Mouse (Mus musculus) kidney, postnatal 36 days (tissue): ENCODE measurements around the gene Ecm2.

ENCODE experiments used
- DNase-seq, 2 experiments: peaks; one replicate each; pipeline ENCODE4 v3.0.0; 2021 to 2022; ENCODE audit warnings: mixed read lengths in 2 of 2

Gene Ecm2

GRCm38 (mm10) chr13:49518761-49519160 is 14.2 kb downstream of the Ecm2 start:
- DNase-seq: no peak

GRCm38 (mm10) chr13:49526235-49526634 is 21.6 kb downstream of the Ecm2 start:
- DNase-seq: no peak

GRCm38 (mm10) chr13:49530636-49531035 is 26.0 kb downstream of the Ecm2 start:
- no peak for DNase-seq

- no peak for DNase-seq
Measured at GRCm38 (mm10) chr13:49536946-49537345, 32.3 kb downstream of the Ecm2 start.

GRCm38 (mm10) chr13:49538693-49539092 is 34.1 kb downstream of the Ecm2 start:
- no peak for DNase-seq

- no peak for DNase-seq
Measured at GRCm38 (mm10) chr13:49544279-49544678, 39.7 kb downstream of the Ecm2 start, which contains the start of gene Aspn. Gene Aspn (plus strand): TSS chr13:49544443.

- no peak for DNase-seq
Measured at GRCm38 (mm10) chr13:49545646-49546045, 41.0 kb downstream of the Ecm2 start.

GRCm38 (mm10) chr13:49546517-49546916 is 41.9 kb downstream of the Ecm2 start:
- peak in 1 of 2 experiments; percentile 43 for DNase-seq

GRCm38 (mm10) chr13:49547563-49548150 is 43.0 kb downstream of the Ecm2 start:
- no peak for DNase-seq

GRCm38 (mm10) chr13:49549616-49550015 is 45.0 kb downstream of the Ecm2 start:
- no peak for DNase-seq

- DNase-seq: no peak
Measured at GRCm38 (mm10) chr13:49554519-49554918, 49.9 kb downstream of the Ecm2 start.

GRCm38 (mm10) chr13:49556203-49556602 is 51.6 kb downstream of the Ecm2 start:
- DNase-seq: no peak

GRCm38 (mm10) chr13:49556924-49557323 is 52.3 kb downstream of the Ecm2 start:
- no peak for DNase-seq

GRCm38 (mm10) chr13:49559185-49559584 is 54.6 kb downstream of the Ecm2 start:
- peak; percentile 63 to 80 for DNase-seq

GRCm38 (mm10) chr13:49560886-49561285 is 56.3 kb downstream of the Ecm2 start:
- DNase-seq: no peak

- no peak for DNase-seq
Measured at GRCm38 (mm10) chr13:49564347-49564746, 59.7 kb downstream of the Ecm2 start.

GRCm38 (mm10) chr13:49570371-49570770 is 65.8 kb downstream of the Ecm2 start:
- DNase-seq: peak in 1 of 2 experiments; percentile 20

GRCm38 (mm10) chr13:49571418-49571817 is 66.8 kb downstream of the Ecm2 start:
- no peak for DNase-seq

- peak; percentile 23 to 52 for DNase-seq
Measured at GRCm38 (mm10) chr13:49581541-49582530, 77.2 kb downstream of the Ecm2 start, which contains the start of gene Omd. Gene Omd (plus strand): TSS chr13:49582462.
